Mouse (Mus musculus): ENCODE data around the gene Hoxb6.

Gene Hoxb6

GRCm38 (mm10) chr11:96350791-96351190, 58.5 kb downstream of the Hoxb6 start:
- DNase-seq (ENCODE audit: low spot score in 2 of 2), result no peak

Measured in thymus, postnatal 10 days (tissue).